Mouse (Mus musculus) layer of hippocampus, postnatal 36 days (tissue): ENCODE data around the gene Zfp804b. TPM values are rescaled to one million over a fixed set of nuclear protein-coding genes. Genes with fewer than 3 reads are reported as not detected.
"Not testable (repeated sequence)": the region's sequence is repeated elsewhere in the genome, so short reads cannot be mapped to it uniquely, and the experiment has no call there.

ENCODE experiments used
- DNase-seq, 2 experiments: peaks; one replicate each; pipeline ENCODE4 v3.0.0; 2022
- total RNA-seq, 2 experiments: library from RNA; stranded (reverse); gene quantifications; 2 replicates each; pipeline ENCODE4 v1.2.3; 2021

Zfp804b gene
- 1 to 10 TPM; 1.0 to 1.1 TPM for total RNA-seq

DNA sequence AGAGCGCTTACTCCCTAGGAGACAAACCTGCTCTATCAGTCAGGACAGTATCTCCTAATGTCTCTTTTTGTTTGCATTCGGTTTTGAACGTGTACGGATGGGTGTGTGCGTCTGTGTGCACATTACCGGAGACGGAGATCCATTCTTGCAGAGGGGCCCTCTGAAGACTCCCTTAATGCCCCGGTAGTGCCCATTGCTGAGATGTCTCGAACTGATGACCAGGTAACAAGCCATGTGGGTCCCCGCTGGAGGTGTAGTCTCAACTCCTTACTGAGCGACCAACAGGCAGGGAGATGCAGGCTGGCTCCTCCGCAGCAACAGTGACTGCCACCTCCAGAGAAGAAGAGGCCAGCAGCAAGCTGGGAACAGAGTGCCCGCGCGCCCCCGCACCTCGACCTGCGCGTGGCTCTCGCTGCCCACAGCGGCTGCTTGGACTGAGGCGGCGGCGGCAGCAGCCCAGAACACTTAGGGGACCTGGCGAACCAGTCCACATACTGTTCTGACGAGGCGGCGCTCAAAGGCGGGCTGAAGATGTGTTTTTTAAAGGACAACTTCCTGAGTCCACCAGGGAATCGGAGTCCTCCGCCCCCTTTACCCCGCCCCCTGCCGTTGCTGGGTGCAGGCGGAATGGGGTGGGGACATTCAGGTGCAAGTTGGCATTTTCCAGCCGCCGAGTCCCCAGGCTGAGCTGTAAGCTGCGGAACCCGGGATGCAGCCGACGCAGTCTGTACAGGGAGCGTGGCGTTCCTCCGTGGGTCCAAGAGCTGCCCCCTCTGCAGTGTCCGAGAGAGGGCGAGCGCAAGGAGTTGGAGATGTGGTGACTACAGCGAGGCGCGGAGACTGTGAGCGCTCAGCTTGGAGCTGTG is at the start of gene Zfp804b:
Zfp804b (minus strand) TSS at position 612 of the 866 bp plus-strand sequence.
- DNase-seq = peak; percentile 14 to 23

DNA sequence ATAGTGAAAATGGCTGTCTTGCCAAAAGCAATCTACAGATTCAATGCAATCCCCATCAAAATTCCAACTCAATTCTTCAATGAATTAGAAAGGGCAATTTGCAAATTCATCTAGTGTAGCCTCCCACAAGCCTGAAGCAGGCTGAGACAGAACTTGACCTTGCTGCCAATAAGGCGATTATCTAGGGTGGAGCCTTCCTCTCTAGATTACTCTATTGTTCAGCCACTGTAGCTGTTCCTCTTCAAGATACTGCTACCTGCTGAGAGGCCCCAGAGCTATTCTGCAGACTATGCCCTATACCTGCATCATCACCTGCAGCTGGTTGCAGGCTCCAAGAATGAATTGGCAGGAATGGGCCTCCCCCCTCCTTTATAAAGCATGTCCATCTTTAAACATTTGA is 20.1 kb upstream of the Zfp804b start:
- DNase-seq = not testable (repeated sequence)

- peak in 1 of 2 experiments; percentile 29 for DNase-seq
Measured at GRCm38 (mm10) chr5:7345011-7345389, 444 bp upstream of the Zfp804b start.

- DNase-seq = no peak
Measured at GRCm38 (mm10) chr5:7325594-7325993, 19.0 kb downstream of the Zfp804b start.

- DNase-seq = no peak
Measured at GRCm38 (mm10) chr5:7303819-7304218, 40.7 kb downstream of the Zfp804b start, which contains the start of gene Tex47. TSS of gene Tex47 (plus strand) at chr5:7304119.

- no peak for DNase-seq
Measured at GRCm38 (mm10) chr5:7302969-7303368, 41.6 kb downstream of the Zfp804b start.

DNA sequence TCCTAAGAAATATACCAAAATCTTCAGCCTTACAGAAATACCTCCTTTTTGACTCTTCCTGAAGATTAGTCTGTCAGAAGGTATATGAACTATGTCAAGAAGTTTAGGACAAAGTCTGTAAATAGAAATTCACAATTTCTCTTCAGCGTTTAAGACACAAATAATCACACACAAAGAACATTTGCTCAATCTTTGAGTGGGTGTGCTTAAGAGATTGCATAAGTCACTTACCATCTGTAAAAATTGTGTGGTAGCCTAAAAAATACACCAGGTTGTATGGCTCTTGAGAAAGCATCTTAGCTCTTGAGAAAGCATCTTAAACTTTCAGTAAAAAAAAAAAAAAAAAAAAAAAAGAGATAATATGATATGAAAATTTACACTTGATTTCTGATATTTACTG is 60.2 kb downstream of the Zfp804b start:
- no peak for DNase-seq

- DNase-seq = no peak
Measured at GRCm38 (mm10) chr5:7276659-7277455, 67.7 kb downstream of the Zfp804b start.

GRCm38 (mm10) chr5:7177589-7177988 is 167.0 kb downstream of the Zfp804b start:
- DNase-seq = no peak

DNA sequence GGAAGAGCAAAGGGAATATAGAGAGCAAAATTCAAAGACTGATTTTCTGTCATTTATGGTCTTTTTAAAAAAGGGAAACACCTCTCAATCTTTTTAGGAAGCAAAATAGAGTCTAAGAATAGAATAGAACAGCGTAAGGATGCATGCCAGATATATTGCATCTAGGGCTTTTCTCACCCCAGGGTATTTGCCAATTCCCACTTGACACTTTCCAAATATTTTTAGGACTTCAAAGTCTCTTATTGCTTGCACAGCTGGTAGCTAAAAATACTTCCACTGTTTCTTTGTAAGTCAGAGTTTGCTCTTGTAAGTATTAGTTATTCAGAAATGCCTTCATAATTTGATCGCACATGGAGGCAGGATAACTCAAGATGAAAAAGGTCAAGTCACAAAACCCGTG is 204.9 kb downstream of the Zfp804b start:
- no peak for DNase-seq

DNA sequence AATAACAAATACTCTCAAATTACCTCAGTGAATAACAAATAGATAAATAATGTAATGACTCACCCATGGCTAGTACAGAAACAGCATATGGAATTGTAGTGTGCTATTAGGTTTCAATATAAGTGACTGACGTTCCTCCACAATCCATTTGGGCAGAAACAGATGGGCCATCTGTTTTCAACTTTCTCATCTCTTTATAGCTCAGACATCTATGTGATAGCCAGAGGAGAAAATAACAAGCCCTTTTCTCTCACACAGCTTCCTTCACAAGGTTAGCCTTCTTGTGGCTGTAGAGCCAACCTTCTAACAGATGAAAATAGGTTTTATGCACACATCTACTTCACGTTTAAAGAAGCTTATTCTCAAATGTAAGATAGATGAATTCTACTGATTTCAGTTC is 242.2 kb downstream of the Zfp804b start:
- no peak for DNase-seq

- DNase-seq = no peak
Measured at GRCm38 (mm10) chr5:7073936-7074631, 270.5 kb downstream of the Zfp804b start.

- no peak for DNase-seq
Measured at GRCm38 (mm10) chr5:7007468-7007867, 337.1 kb downstream of the Zfp804b start.

- DNase-seq = no peak
Measured at GRCm38 (mm10) chr5:6983993-6984392, 360.6 kb downstream of the Zfp804b start.

GRCm38 (mm10) chr5:6934837-6935236 is 409.7 kb downstream of the Zfp804b start:
- no peak for DNase-seq

DNA sequence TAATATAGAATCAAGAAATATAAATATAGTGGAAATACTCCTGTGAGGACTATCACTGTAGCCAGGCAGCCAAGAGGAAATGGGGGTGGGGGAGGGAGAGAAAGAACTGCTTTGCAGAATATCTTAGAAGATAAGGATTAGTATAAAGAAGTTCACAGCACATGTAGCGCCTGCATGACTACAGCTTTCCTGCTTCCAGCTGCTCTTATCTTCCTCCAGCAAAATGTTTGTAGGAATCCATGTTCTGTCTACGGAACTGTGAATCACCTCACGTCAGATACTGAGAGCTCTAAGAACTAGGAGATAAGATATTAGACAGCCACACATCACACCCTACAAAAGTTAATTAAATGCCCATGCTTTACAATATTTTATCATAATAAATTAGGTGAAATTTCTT is 433.3 kb downstream of the Zfp804b start:
- DNase-seq = no peak

DNA sequence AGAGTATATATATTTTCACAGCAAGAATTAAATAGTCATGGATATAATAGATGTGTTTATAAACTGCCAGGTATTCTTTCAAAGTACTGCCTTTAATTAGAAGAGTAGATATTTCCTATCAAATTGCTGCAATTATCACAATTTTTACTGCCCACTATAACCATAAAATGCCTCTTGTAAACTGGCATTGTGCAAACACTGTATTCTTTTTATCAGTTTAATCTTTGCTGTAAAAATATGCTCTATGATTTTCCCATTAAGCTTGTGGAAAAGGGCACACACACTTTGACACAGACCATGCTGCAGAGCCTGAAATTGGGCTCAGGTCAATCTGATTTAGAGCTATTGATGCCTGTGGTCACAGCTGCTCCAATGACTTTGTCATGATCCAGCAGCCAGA is 463.2 kb downstream of the Zfp804b start:
- DNase-seq = no peak

DNA sequence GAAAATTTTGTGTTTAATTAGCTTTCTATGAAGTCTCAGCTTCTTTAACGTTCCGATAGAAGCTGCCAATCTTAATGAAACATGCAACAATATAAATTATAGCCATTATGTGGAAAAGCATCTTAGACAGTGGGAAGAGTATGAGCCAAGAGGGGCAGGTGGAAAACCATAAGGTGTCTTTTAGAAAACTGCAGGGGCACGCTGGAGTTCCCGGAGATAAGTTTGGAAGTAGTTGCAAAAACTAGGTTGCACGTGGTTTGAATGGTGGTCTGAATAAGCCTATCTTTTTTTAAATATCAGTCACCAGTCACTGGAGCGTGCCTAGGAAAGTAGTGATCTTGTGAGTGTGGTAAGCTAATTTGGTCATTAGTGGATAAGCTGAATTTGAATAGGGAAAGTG is 473.0 kb downstream of the Zfp804b start:
- DNase-seq = no peak

DNA sequence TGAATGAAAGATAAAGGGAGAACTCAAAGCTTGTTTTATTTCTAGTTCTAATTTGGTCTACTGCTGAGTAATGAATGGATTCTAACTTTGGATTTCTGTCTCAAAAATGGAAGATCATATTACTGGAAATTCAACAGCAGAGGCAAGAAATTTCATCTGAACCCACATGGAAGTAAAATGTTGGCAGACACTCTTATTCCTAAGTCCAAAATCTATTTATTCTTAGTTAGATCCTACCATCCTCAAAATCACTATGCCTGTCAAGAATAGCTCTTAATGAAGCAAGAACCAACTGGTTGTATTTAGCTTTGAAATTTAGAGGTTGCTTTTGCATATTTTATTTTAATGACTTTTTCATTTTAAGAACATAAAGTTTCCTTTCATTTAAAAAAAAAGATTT is 473.6 kb downstream of the Zfp804b start:
- DNase-seq = no peak

- no peak for DNase-seq
Measured at GRCm38 (mm10) chr5:6795396-6795795, 549.2 kb downstream of the Zfp804b start.

GRCm38 (mm10) chr5:6769357-6769892 is 575.1 kb downstream of the Zfp804b start:
- DNase-seq = no peak
